Mouse (Mus musculus) stomach, embryonic 14.5 days (tissue): ENCODE measurements around the gene Carmil3. TPM values are rescaled to one million over a fixed set of nuclear protein-coding genes. Genes with fewer than 3 reads are reported as not detected.

ENCODE experiments used
- ATAC-seq: fragments of 200-750 bp; cut with Nextera tagmentation; 2 replicates; pipeline ENCODE4 v1.8.0; 2017; ENCODE audit warnings: low read depth, moderate TSS enrichment; ENCODE audit not compliant: insufficient number of reproducible peaks, insufficient read depth, low FRiP score
- H3K27ac ChIP-seq: fragments of 300-500 bp; sonication (generic); 2 replicates; pipeline ENCODE4 v1.5.1; 2014; ENCODE audit warnings: mild to moderate bottlenecking, low read length, moderate library complexity, mixed read lengths
- H3K27me3 ChIP-seq: fragments of 300-500 bp; sonication (generic); 2 replicates; pipeline ENCODE4 v1.6.1; 2014; ENCODE audit warnings: low read length, control low read depth, mixed read lengths; ENCODE audit not compliant: control insufficient read depth, insufficient read depth
- H3K36me3 ChIP-seq: fragments of 300-500 bp; sonication (generic); 2 replicates; pipeline ENCODE4 v1.6.1; 2014; ENCODE audit warnings: mild to moderate bottlenecking, control low read depth, low read length, moderate library complexity, mixed read lengths; ENCODE audit not compliant: control insufficient read depth, insufficient read depth
- H3K4me1 ChIP-seq: fragments of 300-500 bp; sonication (generic); 2 replicates; pipeline ENCODE4 v1.6.1; 2014; ENCODE audit warnings: low read length, control low read depth, mixed read lengths; ENCODE audit not compliant: control insufficient read depth, insufficient read depth
- H3K4me2 ChIP-seq: fragments of 300-500 bp; sonication (generic); replicated peaks from 2 replicates; pipeline ENCODE4 v1.6.1; 2014; ENCODE audit warnings: low read depth, low read length, control low read depth
- H3K4me3 ChIP-seq: fragments of 300-500 bp; sonication (generic); 2 replicates; pipeline ENCODE4 v1.5.1; 2014; ENCODE audit warnings: low read depth, low read length, control low read depth
- H3K9ac ChIP-seq: fragments of 300-500 bp; sonication (generic); replicated peaks from 2 replicates; pipeline ENCODE4 v1.6.1; 2014; ENCODE audit warnings: low read depth, mild to moderate bottlenecking, control low read depth, low read length, moderate library complexity, mixed read lengths
- H3K9me3 ChIP-seq: fragments of 300-500 bp; sonication (generic); 2 replicates; pipeline ENCODE4 v1.6.1; 2016; ENCODE audit warnings: low read depth, low read length, control low read depth; ENCODE audit not compliant: control insufficient read depth
- WGBS: fragments of 180-500 bp; shearing (Covaris S2); extraction: QIAGEN DNeasy Blood & Tissue Kit; methylation state at CpG from one replicate; pipeline ENCODE4 v1.1.7; 2014; 5-methylcytosine and 5-hydroxymethylcytosine counted together
- polyA plus RNA-seq: library from polyadenylated mRNA; unstranded; fragments of >200 nt; fragmentation: Nextera tagmentation; extraction: Ambion mirVana; gene quantifications from 2 replicates; pipeline ENCODE4 v1.2.1, GENCODE M21; 2014

Gene Carmil3
- polyA plus RNA-seq, 1 experiment from 2014 or later = 4.4 TPM

GRCm38 (mm10) chr14:55478651-55479599 is 11.5 kb upstream of the Carmil3 start, which contains the start of gene Dhrs4:
Dhrs4 (plus strand) TSS chr14:55478758.
- Histone ChIP-seq H3K4me2 (peak within 1 kb of the TSS; percentile 45), H3K9ac (peak within 1 kb of the TSS; percentile 63), H3K4me1 (no peaks in the 10 kb centered on the region), H3K36me3 (0 out of 2 replicates have a peak, but pooled peaks cover under 1% of the 10 kb centered on the region), H3K27me3 (no peaks in the 10 kb centered on the region), H3K27ac (peak within 1 kb of the TSS; percentile 85), H3K9me3 (no peaks in the 10 kb centered on the region), H3K4me3 (peak within 1 kb of the TSS; percentile 59)
- WGBS = under 1% methylated on average over 38 of the region's 38 CpGs
- ATAC-seq = peak; percentile 96

GRCm38 (mm10) chr14:55479629-55480028 is 10.8 kb upstream of the Carmil3 start:
- no peaks in the 10 kb centered on the region for H3K9me3 ChIP-seq
- ATAC-seq = no peak
- H3K4me3 ChIP-seq = no peak overlapping the region
- 0 out of 2 replicates have a peak, but pooled peaks cover 3% of the 10 kb centered on the region for H3K36me3 ChIP-seq
- no peak overlapping the region for H3K9ac ChIP-seq
- H3K27me3 ChIP-seq = no peaks in the 10 kb centered on the region
- peak overlapping the region; percentile 45 for H3K4me2 ChIP-seq
- WGBS = 89% methylated on average over 10 of the region's 10 CpGs
- no peaks in the 10 kb centered on the region for H3K4me1 ChIP-seq
- H3K27ac ChIP-seq = no peak overlapping the region

- no peak overlapping the region for H3K9ac ChIP-seq
- no peak for ATAC-seq
- H3K36me3 ChIP-seq = peaks cover 13% of the 10 kb centered on the region; the same call in 1 of the 2 replicates
- no peaks in the 10 kb centered on the region for H3K4me1 ChIP-seq
- no peaks in the 10 kb centered on the region for H3K27me3 ChIP-seq
- no peaks in the 10 kb centered on the region for H3K9me3 ChIP-seq
- H3K4me2 ChIP-seq = no peak overlapping the region
- whole genome bisulfite sequencing = 77% methylated on average over 5 of the region's 5 CpGs
- H3K27ac ChIP-seq = no peak overlapping the region
- H3K4me3 ChIP-seq = no peak overlapping the region
Measured at GRCm38 (mm10) chr14:55484430-55485085, 5.9 kb upstream of the Carmil3 start.

- H3K4me1 ChIP-seq = peaks cover 4% of the 10 kb centered on the region; the same call in 1 of the 2 replicates
- H3K9me3 ChIP-seq = no peaks in the 10 kb centered on the region
- H3K4me3 ChIP-seq = no peak overlapping the region
- no peak overlapping the region for H3K27ac ChIP-seq
- no peaks in the 10 kb centered on the region for H3K27me3 ChIP-seq
- H3K9ac ChIP-seq = no peak overlapping the region
- WGBS = 81% methylated on average over 8 of the region's 8 CpGs
- H3K4me2 ChIP-seq = no peak overlapping the region
- no peak for ATAC-seq
- peaks cover 13% of the 10 kb centered on the region; the same call in 1 of the 2 replicates for H3K36me3 ChIP-seq
Measured at GRCm38 (mm10) chr14:55486836-55487235, 3.6 kb upstream of the Carmil3 start.

GRCm38 (mm10) chr14:55491291-55491833 is 911 bp downstream of the Carmil3 start:
- ATAC-seq = peak; percentile 81
- WGBS = 2% methylated on average over 30 of the region's 30 CpGs
- peak overlapping the region; percentile 98 for H3K4me2 ChIP-seq

GRCm38 (mm10) chr14:55492103-55492502 is 1.7 kb downstream of the Carmil3 start:
- 41% methylated on average over 3 of the region's 3 CpGs for WGBS
- no peaks in the 10 kb centered on the region for H3K9me3 ChIP-seq
- peak overlapping the region; percentile 98; the same call in 1 of the 2 replicates for H3K4me2 ChIP-seq
- no peak overlapping the region for H3K9ac ChIP-seq
- no peak overlapping the region for H3K27ac ChIP-seq
- H3K4me1 ChIP-seq = peaks cover 5% of the 10 kb centered on the region; the same call in 1 of the 2 replicates
- no peak overlapping the region for H3K4me3 ChIP-seq
- H3K27me3 ChIP-seq = no peaks in the 10 kb centered on the region
- 0 out of 2 replicates have a peak, but pooled peaks cover 4% of the 10 kb centered on the region for H3K36me3 ChIP-seq
- no peak for ATAC-seq

More at GRCm38 (mm10) chr14:55491291-55491833, 911 bp downstream of the Carmil3 start:
- H3K27me3 ChIP-seq = no peaks in the 10 kb centered on the region
- H3K9ac ChIP-seq = peak overlapping the region; percentile 57
- peak overlapping the region; percentile 62 for H3K4me3 ChIP-seq
- no peaks in the 10 kb centered on the region for H3K9me3 ChIP-seq
- H3K27ac ChIP-seq = peak overlapping the region; percentile 59
- peaks cover 5% of the 10 kb centered on the region; the same call in 1 of the 2 replicates for H3K4me1 ChIP-seq
- 0 out of 2 replicates have a peak, but pooled peaks cover 4% of the 10 kb centered on the region for H3K36me3 ChIP-seq

- H3K4me1 ChIP-seq = peaks cover 5% of the 10 kb centered on the region; the same call in 1 of the 2 replicates
- no peak overlapping the region for H3K9ac ChIP-seq
- no peak overlapping the region for H3K27ac ChIP-seq
- 72% methylated on average over 20 of the region's 20 CpGs for WGBS
- no peaks in the 10 kb centered on the region for H3K36me3 ChIP-seq
- no peaks in the 10 kb centered on the region for H3K9me3 ChIP-seq
- no peak for ATAC-seq
- H3K4me2 ChIP-seq = no peak overlapping the region
- H3K4me3 ChIP-seq = no peak overlapping the region
- no peaks in the 10 kb centered on the region for H3K27me3 ChIP-seq
Measured at GRCm38 (mm10) chr14:55495509-55496240, 5.2 kb downstream of the Carmil3 start.
